Mouse (Mus musculus) limb, embryonic 12.5 days (tissue): ENCODE results near the gene Ncf1. TPM values are rescaled to one million over a fixed set of nuclear protein-coding genes. Genes with fewer than 3 reads are reported as not detected.

Experiments
- ATAC-seq: fragments of 200-750 bp; cut with Nextera tagmentation; 2 replicates; pipeline ENCODE4 v1.8.0; 2017; ENCODE audit warnings: low read depth, moderate TSS enrichment; ENCODE audit not compliant: insufficient number of reproducible peaks, insufficient read depth, low FRiP score, low TSS enrichment
- H3K27ac ChIP-seq: fragments of 300-500 bp; sonication (generic); 2 replicates; pipeline ENCODE4 v1.5.1; 2016; ENCODE audit warnings: mild to moderate bottlenecking, moderate library complexity
- H3K27me3 ChIP-seq: fragments of 300-500 bp; sonication (generic); 2 replicates; pipeline ENCODE4 v1.6.1; 2016; ENCODE audit warnings: mild to moderate bottlenecking, moderate library complexity
- H3K36me3 ChIP-seq: fragments of 300-500 bp; sonication (generic); 2 replicates; pipeline ENCODE4 v1.6.1; 2016; ENCODE audit warnings: mild to moderate bottlenecking, moderate library complexity
- H3K4me1 ChIP-seq: fragments of 300-500 bp; sonication (generic); replicated peaks from 2 replicates; pipeline ENCODE4 v1.6.1; 2016
- H3K4me2 ChIP-seq: fragments of 300-500 bp; sonication (generic); 2 replicates; pipeline ENCODE4 v1.6.1; 2016; ENCODE audit warnings: mild to moderate bottlenecking, moderate library complexity
- H3K4me3 ChIP-seq: fragments of 300-500 bp; sonication (generic); replicated peaks from 2 replicates; pipeline ENCODE4 v1.5.1; 2016; ENCODE audit warnings: mild to moderate bottlenecking
- H3K9ac ChIP-seq: fragments of 300-500 bp; sonication (generic); replicated peaks from 2 replicates; pipeline ENCODE4 v1.6.1; 2016; ENCODE audit warnings: mild to moderate bottlenecking, moderate library complexity
- H3K9me3 ChIP-seq: fragments of 300-500 bp; sonication (generic); 2 replicates; pipeline ENCODE4 v1.6.1; 2016; ENCODE audit warnings: mild to moderate bottlenecking, moderate library complexity
- WGBS: fragments of 180-500 bp; shearing (Covaris S2); methylation state at CpG from one replicate; pipeline ENCODE4 v1.1.7; 2016; 5-methylcytosine and 5-hydroxymethylcytosine counted together
- polyA plus RNA-seq: library from polyadenylated mRNA; unstranded; fragments of >200 nt; fragmentation: Nextera tagmentation; extraction: Ambion mirVana; gene quantifications from 2 replicates; pipeline ENCODE4 v1.2.1, GENCODE M21; 2016

Gene Ncf1
- polyA plus RNA-seq, 1 experiment from 2014 or later, result 1.9 TPM

- no peak overlapping the region for H3K27ac ChIP-seq
Observed at GRCm38 (mm10) chr5:134232111-134232510, 2.7 kb upstream of the Ncf1 start.

GRCm38 (mm10) chr5:134231376-134231775, 2.0 kb upstream of the Ncf1 start:
- Histone ChIP-seq H3K4me3 (no peak overlapping the region), H3K9me3 (no peaks in the 10 kb centered on the region), H3K27me3 (no peaks in the 10 kb centered on the region), H3K36me3 (peaks cover 12% of the 10 kb centered on the region), H3K27ac (no peak overlapping the region), H3K4me1 (peaks cover 54% of the 10 kb centered on the region), H3K9ac (no peak overlapping the region), H3K4me2 (no peak overlapping the region)
- no peak for ATAC-seq
- 90% methylated on average over 5 of the region's 5 CpGs for WGBS

More at GRCm38 (mm10) chr5:134232111-134232510, 2.7 kb upstream of the Ncf1 start:
- no peaks in the 10 kb centered on the region for H3K9me3 ChIP-seq
- ATAC-seq, result no peak
- 63% methylated on average over 6 of the region's 6 CpGs for whole genome bisulfite sequencing
- no peak overlapping the region for H3K9ac ChIP-seq
- no peaks in the 10 kb centered on the region for H3K27me3 ChIP-seq
- peaks cover 19% of the 10 kb centered on the region for H3K36me3 ChIP-seq
- H3K4me3 ChIP-seq, result no peak overlapping the region
- H3K4me2 ChIP-seq, result no peak overlapping the region
- peaks cover 47% of the 10 kb centered on the region for H3K4me1 ChIP-seq

- H3K4me1 ChIP-seq, result peaks cover 26% of the 10 kb centered on the region
- no peak overlapping the region for H3K4me2 ChIP-seq
- H3K9me3 ChIP-seq, result no peaks in the 10 kb centered on the region
- H3K27me3 ChIP-seq, result no peaks in the 10 kb centered on the region
- H3K4me3 ChIP-seq, result no peak overlapping the region
- H3K9ac ChIP-seq, result no peak overlapping the region
- H3K27ac ChIP-seq, result no peak overlapping the region
- H3K36me3 ChIP-seq, result no peaks in the 10 kb centered on the region
- ATAC-seq, result no peak
- 80% methylated on average over 6 of the region's 6 CpGs for WGBS
Observed at GRCm38 (mm10) chr5:134228249-134228638, 1.2 kb downstream of the Ncf1 start.

- Histone ChIP-seq H3K4me2 (no peak overlapping the region), H3K4me3 (no peak overlapping the region), H3K36me3 (no peaks in the 10 kb centered on the region), H3K27me3 (peaks cover 2% of the 10 kb centered on the region), H3K9ac (no peak overlapping the region), H3K9me3 (no peaks in the 10 kb centered on the region), H3K27ac (no peak overlapping the region), H3K4me1 (peaks cover 20% of the 10 kb centered on the region)
- WGBS, result 42% methylated on average over 11 of the region's 11 CpGs
- no peak for ATAC-seq
Observed at GRCm38 (mm10) chr5:134227574-134228248, 1.7 kb downstream of the Ncf1 start.

GRCm38 (mm10) chr5:134226946-134227345, 2.5 kb downstream of the Ncf1 start:
- Histone ChIP-seq H3K36me3 (no peaks in the 10 kb centered on the region), H3K4me3 (no peak overlapping the region), H3K9ac (no peak overlapping the region), H3K27ac (0 out of 2 replicates have a peak overlapping the region, but pooled peaks have one; percentile 9), H3K27me3 (peaks cover 10% of the 10 kb centered on the region), H3K4me2 (no peak overlapping the region), H3K4me1 (peaks cover 17% of the 10 kb centered on the region), H3K9me3 (no peaks in the 10 kb centered on the region)
- WGBS, result 60% methylated on average over 12 of the region's 12 CpGs
- ATAC-seq, result 0 out of 2 replicates have a peak, but pooled peaks have one; percentile 24

- Histone ChIP-seq H3K9me3 (no peaks in the 10 kb centered on the region), H3K36me3 (no peaks in the 10 kb centered on the region), H3K4me3 (no peak overlapping the region), H3K27ac (no peak overlapping the region), H3K4me2 (no peak overlapping the region), H3K27me3 (peaks cover 22% of the 10 kb centered on the region), H3K9ac (no peak overlapping the region), H3K4me1 (peaks cover 22% of the 10 kb centered on the region)
- ATAC-seq, result no peak
- 78% methylated on average over 30 of the region's 30 CpGs for WGBS
Observed at GRCm38 (mm10) chr5:134225110-134225901, 4.1 kb downstream of the Ncf1 start.

GRCm38 (mm10) chr5:134221708-134222150, 7.7 kb downstream of the Ncf1 start:
- no peak for ATAC-seq

GRCm38 (mm10) chr5:134221278-134221677, 8.1 kb downstream of the Ncf1 start:
- Histone ChIP-seq H3K4me3 (peak overlapping the region; percentile 41), H3K9ac (peak overlapping the region; percentile 72; the same call in 1 of the 2 replicates), H3K4me2 (peak overlapping the region; percentile 73), H3K36me3 (peaks cover 14% of the 10 kb centered on the region), H3K27ac (no peak overlapping the region), H3K4me1 (peaks cover 13% of the 10 kb centered on the region), H3K27me3 (peaks cover 22% of the 10 kb centered on the region), H3K9me3 (no peaks in the 10 kb centered on the region)
- ATAC-seq, result no peak
- 44% methylated on average over 4 of the region's 4 CpGs for WGBS

More at GRCm38 (mm10) chr5:134221708-134222150, 7.7 kb downstream of the Ncf1 start:
- peak overlapping the region; percentile 73 for H3K4me2 ChIP-seq
- H3K4me1 ChIP-seq, result peaks cover 17% of the 10 kb centered on the region
- peak overlapping the region; percentile 72 for H3K9ac ChIP-seq
- peak overlapping the region; percentile 41 for H3K4me3 ChIP-seq
- H3K36me3 ChIP-seq, result peaks cover 9% of the 10 kb centered on the region
- no peaks in the 10 kb centered on the region for H3K9me3 ChIP-seq
- no peak overlapping the region for H3K27ac ChIP-seq
- 2% methylated on average over 35 of the region's 36 CpGs for WGBS
- H3K27me3 ChIP-seq, result peaks cover 22% of the 10 kb centered on the region

- H3K9ac ChIP-seq, result no peak overlapping the region
- no peak overlapping the region for H3K4me3 ChIP-seq
- no peak overlapping the region for H3K27ac ChIP-seq
- WGBS, result 90% methylated on average over 7 of the region's 7 CpGs
- ATAC-seq, result no peak
- peaks cover 21% of the 10 kb centered on the region for H3K27me3 ChIP-seq
- no peak overlapping the region for H3K4me2 ChIP-seq
- H3K36me3 ChIP-seq, result peaks cover 18% of the 10 kb centered on the region
- H3K9me3 ChIP-seq, result no peaks in the 10 kb centered on the region
- peaks cover 11% of the 10 kb centered on the region for H3K4me1 ChIP-seq
Observed at GRCm38 (mm10) chr5:134217900-134218299, 11.5 kb downstream of the Ncf1 start.

- no peaks in the 10 kb centered on the region for H3K4me1 ChIP-seq
- H3K9ac ChIP-seq, result no peak overlapping the region
- H3K9me3 ChIP-seq, result peaks cover 6% of the 10 kb centered on the region; the same call in 1 of the 2 replicates
- H3K27ac ChIP-seq, result no peak overlapping the region
- 76% methylated on average over 12 of the region's 12 CpGs for WGBS
- no peak for ATAC-seq
- no peak overlapping the region for H3K4me2 ChIP-seq
- H3K4me3 ChIP-seq, result no peak overlapping the region
- H3K27me3 ChIP-seq, result no peaks in the 10 kb centered on the region
- peaks cover 25% of the 10 kb centered on the region for H3K36me3 ChIP-seq
Observed at GRCm38 (mm10) chr5:134214021-134214806, 15.2 kb downstream of the Ncf1 start.
